Mouse (Mus musculus): ENCODE data around the gene Nfkb1. TPM values are rescaled to one million over a fixed set of nuclear protein-coding genes. Genes with fewer than 3 reads are reported as not detected.

Nfkb1 gene
- polyA plus RNA-seq, 1 experiment = 45.0 TPM

GRCm38 (mm10) chr3:135730790-135731189, 39.4 kb upstream of the Nfkb1 start:
- no peak for TF ChIP-seq USF1 (IDR thresholded peaks at IDR 0.05; ENCODE audit: low read depth)
- no peak for TF ChIP-seq MYOD1 (IDR thresholded peaks at IDR 0.05; ENCODE audit: control insufficient read depth, insufficient read length, low read depth)
- no peak for TF ChIP-seq CEBPB (IDR thresholded peaks at IDR 0.05; ENCODE audit: low read depth)
- TF ChIP-seq FOSL1 (IDR thresholded peaks at IDR 0.05; ENCODE audit: insufficient read depth, low read length, poor library complexity, severe bottlenecking) = no peak
- no peak for TF ChIP-seq MYOG (IDR thresholded peaks at IDR 0.05; ENCODE audit: control insufficient read depth, extremely low read depth, insufficient read length)
- TF ChIP-seq CTCF (IDR thresholded peaks at IDR 0.05; ENCODE audit: control insufficient read depth, insufficient read depth, insufficient read length) = no peak
- no peak for TF ChIP-seq MAX (IDR thresholded peaks at IDR 0.05)
- Histone ChIP-seq H3K4me3 (ENCODE audit: insufficient read depth, poor library complexity, severe bottlenecking) (no peak overlapping the region), H3K79me3 (ENCODE audit: low read depth) (no peaks in the 10 kb centered on the region), H3K79me2 (ENCODE audit: control insufficient read depth, insufficient read depth) (no peaks in the 10 kb centered on the region), H3ac (ENCODE audit: control insufficient read depth, insufficient read length, low read depth) (peak overlapping the region; percentile 57), H3K36me3 (ENCODE audit: control insufficient read depth, insufficient read depth) (no peaks in the 10 kb centered on the region), H3K27me3 (ENCODE audit: control insufficient read depth, insufficient read depth, insufficient read length) (no peaks in the 10 kb centered on the region)

GRCm38 (mm10) chr3:135729575-135729974, 38.2 kb upstream of the Nfkb1 start:
- no peak for TF ChIP-seq MYOG (IDR thresholded peaks at IDR 0.05; ENCODE audit: control insufficient read depth, extremely low read depth, insufficient read length)
- TF ChIP-seq CEBPB (IDR thresholded peaks at IDR 0.05; ENCODE audit: low read depth) = peak; percentile 96
- TF ChIP-seq USF1 (IDR thresholded peaks at IDR 0.05; ENCODE audit: low read depth) = peak; percentile 51
- H3K4me3 ChIP-seq (ENCODE audit: insufficient read depth, poor library complexity, severe bottlenecking) = no peak overlapping the region

GRCm38 (mm10) chr3:135728900-135729299, 37.6 kb upstream of the Nfkb1 start:
- Histone ChIP-seq H3K27me3 (ENCODE audit: control insufficient read depth, insufficient read depth, insufficient read length) (no peaks in the 10 kb centered on the region), H3K36me3 (ENCODE audit: control insufficient read depth, insufficient read depth) (no peaks in the 10 kb centered on the region), H3K4me3 (ENCODE audit: insufficient read depth, poor library complexity, severe bottlenecking) (no peak overlapping the region), H3ac (ENCODE audit: control insufficient read depth, insufficient read length, low read depth) (no peak overlapping the region), H3K79me3 (ENCODE audit: low read depth) (no peaks in the 10 kb centered on the region), H3K79me2 (ENCODE audit: control insufficient read depth, insufficient read depth) (no peaks in the 10 kb centered on the region)
- no peak for TF ChIP-seq CTCF (IDR thresholded peaks at IDR 0.05; ENCODE audit: control insufficient read depth, insufficient read depth, insufficient read length)
- TF ChIP-seq USF1 (IDR thresholded peaks at IDR 0.05; ENCODE audit: low read depth) = no peak
- TF ChIP-seq MYOG (IDR thresholded peaks at IDR 0.05; ENCODE audit: control insufficient read depth, extremely low read depth, insufficient read length) = no peak
- no peak for TF ChIP-seq CEBPB (IDR thresholded peaks at IDR 0.05; ENCODE audit: low read depth)
- no peak for TF ChIP-seq MYOD1 (IDR thresholded peaks at IDR 0.05; ENCODE audit: control insufficient read depth, insufficient read length, low read depth)
- TF ChIP-seq FOSL1 (IDR thresholded peaks at IDR 0.05; ENCODE audit: insufficient read depth, low read length, poor library complexity, severe bottlenecking) = no peak
- no peak for TF ChIP-seq MAX (IDR thresholded peaks at IDR 0.05)

More at GRCm38 (mm10) chr3:135729575-135729974, 38.2 kb upstream of the Nfkb1 start:
- no peaks in the 10 kb centered on the region for H3K79me2 ChIP-seq (ENCODE audit: control insufficient read depth, insufficient read depth)
- H3K36me3 ChIP-seq (ENCODE audit: control insufficient read depth, insufficient read depth) = no peaks in the 10 kb centered on the region
- no peak overlapping the region for H3ac ChIP-seq (ENCODE audit: control insufficient read depth, insufficient read length, low read depth)
- no peaks in the 10 kb centered on the region for H3K79me3 ChIP-seq (ENCODE audit: low read depth)
- H3K27me3 ChIP-seq (ENCODE audit: control insufficient read depth, insufficient read depth, insufficient read length) = no peaks in the 10 kb centered on the region

GRCm38 (mm10) chr3:135727339-135727738, 36.0 kb upstream of the Nfkb1 start:
- Histone ChIP-seq H3K36me3 (ENCODE audit: control insufficient read depth, insufficient read depth) (no peaks in the 10 kb centered on the region), H3K79me3 (ENCODE audit: low read depth) (no peaks in the 10 kb centered on the region), H3ac (ENCODE audit: control insufficient read depth, insufficient read length, low read depth) (no peak overlapping the region), H3K27me3 (ENCODE audit: control insufficient read depth, insufficient read depth, insufficient read length) (no peaks in the 10 kb centered on the region), H3K4me3 (ENCODE audit: insufficient read depth, poor library complexity, severe bottlenecking) (no peak overlapping the region), H3K79me2 (ENCODE audit: control insufficient read depth, insufficient read depth) (no peaks in the 10 kb centered on the region)
- TF ChIP-seq FOSL1 (IDR thresholded peaks at IDR 0.05; ENCODE audit: insufficient read depth, low read length, poor library complexity, severe bottlenecking) (no peak), USF1 (IDR thresholded peaks at IDR 0.05; ENCODE audit: low read depth) (no peak), MYOG (IDR thresholded peaks at IDR 0.05; ENCODE audit: control insufficient read depth, extremely low read depth, insufficient read length) (no peak), CTCF (IDR thresholded peaks at IDR 0.05; ENCODE audit: control insufficient read depth, insufficient read depth, insufficient read length) (no peak)

DNA sequence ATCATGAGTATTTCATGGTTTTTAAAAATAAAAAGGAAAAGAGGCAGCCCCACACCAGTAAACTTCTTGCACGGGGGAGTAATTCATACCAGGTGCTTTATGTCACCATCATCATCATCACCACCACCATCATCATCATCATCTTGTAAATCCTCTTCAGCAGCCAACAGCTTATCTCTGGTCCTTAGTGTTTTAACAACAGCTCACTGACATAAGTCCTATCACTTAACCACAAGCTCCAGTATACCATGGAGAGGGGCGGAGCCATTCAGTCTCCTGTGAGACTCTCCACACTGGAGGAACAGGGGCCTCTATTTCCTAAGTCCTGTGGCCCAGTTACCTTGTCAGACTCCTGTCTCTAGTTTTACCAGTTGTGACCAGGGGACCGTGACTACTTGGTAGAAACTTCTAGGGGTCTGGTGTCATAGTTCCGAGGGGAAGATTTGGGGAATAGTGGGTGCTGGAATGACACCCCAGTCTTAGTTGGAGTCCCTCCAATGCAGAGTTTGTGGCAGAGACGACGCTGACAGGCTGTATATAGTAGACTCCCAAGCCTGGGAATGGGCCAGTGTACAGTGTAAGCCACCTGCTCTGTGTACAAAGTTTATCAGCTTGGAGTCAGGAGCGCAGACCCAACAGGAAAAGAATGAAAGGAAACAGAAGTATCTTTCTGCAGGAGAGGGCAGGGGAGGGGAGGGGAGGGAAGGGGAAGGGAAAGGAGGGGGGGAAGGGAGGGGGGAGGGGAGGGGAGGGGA, 35.4 kb upstream of the Nfkb1 start:
- Histone ChIP-seq H3ac (ENCODE audit: control insufficient read depth, insufficient read length, low read depth) (no peak overlapping the region), H3K36me3 (ENCODE audit: control insufficient read depth, insufficient read depth) (no peaks in the 10 kb centered on the region), H3K79me2 (ENCODE audit: control insufficient read depth, insufficient read depth) (no peaks in the 10 kb centered on the region), H3K4me3 (ENCODE audit: insufficient read depth, poor library complexity, severe bottlenecking) (no peak overlapping the region), H3K27me3 (ENCODE audit: control insufficient read depth, insufficient read depth, insufficient read length) (no peaks in the 10 kb centered on the region), H3K79me3 (ENCODE audit: low read depth) (no peaks in the 10 kb centered on the region)
- no peak for TF ChIP-seq CTCF (IDR thresholded peaks at IDR 0.05; ENCODE audit: control insufficient read depth, insufficient read depth, insufficient read length)
- no peak for TF ChIP-seq FOSL1 (IDR thresholded peaks at IDR 0.05; ENCODE audit: insufficient read depth, low read length, poor library complexity, severe bottlenecking)
- no peak for TF ChIP-seq MYOG (IDR thresholded peaks at IDR 0.05; ENCODE audit: control insufficient read depth, extremely low read depth, insufficient read length)
- TF ChIP-seq MYOD1 (IDR thresholded peaks at IDR 0.05; ENCODE audit: control insufficient read depth, insufficient read length, low read depth) = no peak
- TF ChIP-seq CEBPB (IDR thresholded peaks at IDR 0.05; ENCODE audit: low read depth) = no peak
- no peak for TF ChIP-seq MAX (IDR thresholded peaks at IDR 0.05)
- no peak for TF ChIP-seq USF1 (IDR thresholded peaks at IDR 0.05; ENCODE audit: low read depth)

- no peak for TF ChIP-seq MYOG (IDR thresholded peaks at IDR 0.05; ENCODE audit: control insufficient read depth, extremely low read depth, insufficient read length)
- no peak for TF ChIP-seq MAX (IDR thresholded peaks at IDR 0.05)
- Histone ChIP-seq H3K36me3 (ENCODE audit: control insufficient read depth, insufficient read depth) (no peaks in the 10 kb centered on the region), H3K79me2 (ENCODE audit: control insufficient read depth, insufficient read depth) (no peaks in the 10 kb centered on the region), H3K4me3 (ENCODE audit: insufficient read depth, poor library complexity, severe bottlenecking) (no peak overlapping the region), H3K27me3 (ENCODE audit: control insufficient read depth, insufficient read depth, insufficient read length) (no peaks in the 10 kb centered on the region), H3K79me3 (ENCODE audit: low read depth) (no peaks in the 10 kb centered on the region), H3ac (ENCODE audit: control insufficient read depth, insufficient read length, low read depth) (no peak overlapping the region)
Measured at GRCm38 (mm10) chr3:135726023-135726422, 34.7 kb upstream of the Nfkb1 start.

All from C2C12 (cell line).